Mouse (Mus musculus) liver, embryonic 14.5 days (tissue): ENCODE data around the gene Obscn.

Source experiments
- CTCF ChIP-seq: IDR thresholded peaks from 2 replicates; pipeline ENCODE4 v1.5.1; 2016; ENCODE audit warnings: antibody characterized with exemption, low read depth, control low read depth
- EP300 ChIP-seq: IDR thresholded peaks from 2 replicates; pipeline ENCODE4 v1.6.1; 2016; ENCODE audit warnings: antibody characterized with exemption, low read depth

- TF ChIP-seq CTCF (no peak), EP300 (no peak)
Measured at GRCm38 (mm10) chr11:58990794-58991193, 145.4 kb downstream of the Obscn start.
